Mouse (Mus musculus) frontal cortex, postnatal 14 days (tissue): Measurements from ENCODE around the gene Chst11.

Source experiments
- DNase-seq, 2 experiments: peaks; one replicate each; pipeline ENCODE4 v3.0.0; 2022; ENCODE audit warnings: low spot score in 2 of 2

Gene Chst11

GRCm38 (mm10) chr10:83209388-83209787 lies 224.1 kb downstream of the Chst11 start:
- no peak for DNase-seq

GRCm38 (mm10) chr10:83210122-83210521 lies 224.8 kb downstream of the Chst11 start:
- no peak for DNase-seq

GRCm38 (mm10) chr10:83210968-83211583 lies 225.8 kb downstream of the Chst11 start:
- no peak for DNase-seq

- no peak for DNase-seq
Observed at GRCm38 (mm10) chr10:83212618-83213017, 227.3 kb downstream of the Chst11 start.

GRCm38 (mm10) chr10:83215559-83215958 lies 230.3 kb downstream of the Chst11 start:
- DNase-seq = no peak

GRCm38 (mm10) chr10:83217256-83217655 lies 232.0 kb downstream of the Chst11 start:
- DNase-seq = no peak

- no peak for DNase-seq
Observed at GRCm38 (mm10) chr10:83218778-83219177, 233.5 kb downstream of the Chst11 start.

- peak in 1 of 2 experiments; percentile 57 for DNase-seq
Observed at GRCm38 (mm10) chr10:83219729-83220128, 234.4 kb downstream of the Chst11 start.

- DNase-seq = no peak
Observed at GRCm38 (mm10) chr10:83220217-83220616, 234.9 kb downstream of the Chst11 start.

- DNase-seq = no peak
Observed at GRCm38 (mm10) chr10:83220847-83221246, 235.5 kb downstream of the Chst11 start.

GRCm38 (mm10) chr10:83224999-83225398 lies 239.7 kb downstream of the Chst11 start:
- peak in 1 of 2 experiments; percentile 25 for DNase-seq

GRCm38 (mm10) chr10:83228626-83229025 lies 243.3 kb downstream of the Chst11 start:
- DNase-seq = no peak

- no peak for DNase-seq
Observed at GRCm38 (mm10) chr10:83233967-83234366, 248.7 kb downstream of the Chst11 start.

GRCm38 (mm10) chr10:83234391-83234790 lies 249.1 kb downstream of the Chst11 start:
- no peak for DNase-seq

- DNase-seq = no peak
Observed at GRCm38 (mm10) chr10:83242106-83242686, 256.9 kb downstream of the Chst11 start.

GRCm38 (mm10) chr10:83244131-83244530 lies 258.8 kb downstream of the Chst11 start:
- DNase-seq = no peak
